Mouse (Mus musculus) monocyte, adult 5-6 weeks (primary cell): ENCODE data around the gene Acsbg2. TPM values are rescaled to one million over a fixed set of nuclear protein-coding genes. Genes with fewer than 3 reads are reported as not detected.

Experiments
- ATAC-seq: fragments of 153-309, 156-312 bp; replicated peaks from 2 replicates; pipeline ENCODE4 v1.8.0; 2017; ENCODE audit warnings: mild to moderate bottlenecking; ENCODE audit not compliant: low TSS enrichment, insufficient number of reproducible peaks, severe bottlenecking, poor library complexity, low FRiP score
- total RNA-seq: library from RNA; stranded (forward); fragments of 200-1000, 200-491, 200-594 nt; gene quantifications from 3 replicates; pipeline ENCODE4 v1.2.3, GENCODE M21; 2017

The Acsbg2 gene
- total RNA-seq, 1 experiment from 2014 or later, result not detected

DNA sequence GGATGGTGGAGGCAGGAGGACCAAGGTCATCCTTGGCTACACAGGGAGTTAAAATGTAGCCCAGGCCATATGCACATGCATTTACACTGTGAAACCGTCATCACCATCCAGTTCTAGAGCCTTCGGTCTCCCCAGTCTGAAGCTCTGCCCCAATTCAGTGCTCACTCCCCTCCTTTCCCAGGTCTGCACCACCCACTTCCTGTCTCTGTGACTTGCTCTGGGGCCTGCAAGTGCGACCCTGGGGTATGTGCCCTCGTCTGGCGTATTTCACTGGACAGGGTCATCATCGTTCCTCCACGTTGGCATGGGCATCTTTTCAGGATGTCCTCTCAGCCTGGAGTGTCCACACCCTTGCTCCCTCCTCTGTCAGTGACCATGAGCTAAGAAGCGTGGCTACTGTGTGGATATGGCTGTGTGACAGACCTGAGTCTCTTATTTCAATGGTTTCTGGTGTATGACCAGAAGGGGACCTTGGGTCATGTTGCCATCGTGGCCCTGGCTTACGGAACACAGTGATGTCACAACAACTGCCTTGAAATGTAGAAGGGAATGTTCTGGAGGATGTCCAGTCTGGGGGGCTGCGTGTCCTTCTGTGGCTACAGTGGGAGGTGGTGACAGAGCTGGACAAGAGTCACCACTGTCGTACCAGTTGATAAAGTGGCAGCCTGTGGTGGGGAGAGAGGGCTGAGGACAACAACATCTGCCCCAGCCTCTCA lies 847 bp upstream of the Acsbg2 start, which contains the start of gene 1700061G19Rik:
TSS of gene 1700061G19Rik (plus strand) at position 542 of the 716 bp plus-strand sequence.
- no peak for ATAC-seq

DNA sequence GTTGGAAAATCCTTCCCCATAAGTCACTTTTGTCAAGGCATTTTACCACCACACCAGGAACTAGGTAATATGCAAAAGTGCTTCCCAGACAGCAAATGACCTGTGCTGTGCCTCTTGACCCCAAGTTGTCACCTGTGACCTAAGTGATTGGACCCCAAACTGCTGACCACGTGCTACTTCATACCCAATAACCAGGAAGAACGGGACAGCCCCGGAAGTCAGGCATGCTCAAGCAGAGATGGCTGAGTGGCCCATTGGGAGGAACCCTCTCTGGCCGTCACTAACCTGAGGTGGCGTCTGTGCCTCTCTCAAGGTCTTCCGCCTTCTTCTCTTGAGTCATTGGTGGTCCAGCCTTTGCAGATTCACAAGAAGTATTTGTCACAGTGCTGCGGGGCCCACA lies 1.7 kb downstream of the Acsbg2 start:
- no peak for ATAC-seq

DNA sequence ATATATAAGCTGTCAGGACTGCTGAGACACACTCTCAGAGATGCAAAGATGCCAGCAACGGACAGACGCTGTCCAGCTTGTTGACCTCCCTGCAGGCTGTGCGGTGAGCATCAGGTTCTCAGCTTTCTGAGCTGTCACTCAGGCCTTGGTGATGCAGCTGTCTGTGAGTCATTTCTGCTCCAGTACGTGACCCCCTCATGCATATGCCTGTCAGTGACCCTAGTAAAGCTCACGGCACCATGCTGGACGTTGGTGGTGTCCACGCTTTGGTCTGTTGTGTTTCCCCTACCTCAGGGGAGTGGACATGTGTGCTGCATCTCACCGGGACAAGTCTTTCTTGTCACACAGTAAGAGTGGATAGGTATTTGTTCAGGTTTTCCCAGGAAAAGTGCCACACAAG lies 2.5 kb downstream of the Acsbg2 start:
- ATAC-seq, result no peak

DNA sequence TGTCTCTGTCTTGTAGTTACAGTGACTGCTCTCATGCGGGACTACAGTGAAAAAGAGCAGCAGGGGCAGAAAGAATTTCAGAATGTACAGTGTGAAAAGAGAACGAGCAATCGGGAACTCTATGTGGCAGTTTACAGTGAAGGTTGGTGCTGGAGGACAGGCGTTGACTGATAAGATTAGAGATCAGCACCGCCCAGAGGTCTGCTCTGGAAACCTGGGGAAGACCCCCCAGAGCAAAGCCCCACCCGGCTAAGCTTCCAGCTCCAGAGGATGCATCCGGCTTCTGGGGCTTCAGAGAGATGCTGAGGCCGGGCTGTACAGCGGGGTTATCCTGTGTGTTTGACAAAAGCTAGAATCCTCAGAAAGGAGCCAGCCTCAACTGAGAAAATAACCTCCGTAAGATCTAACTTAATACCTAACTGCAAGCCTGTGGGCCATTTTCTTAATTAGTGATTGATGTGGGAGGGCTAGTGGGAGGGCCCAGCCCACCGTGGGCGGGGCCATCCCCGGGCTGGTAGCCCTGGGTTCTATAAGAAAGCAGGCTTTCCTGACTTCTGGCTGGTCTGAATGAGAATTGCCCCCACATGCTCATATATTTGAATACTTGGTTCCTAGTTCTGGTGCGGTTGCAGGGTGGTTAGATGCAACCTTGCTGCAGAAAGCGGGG lies 3.8 kb downstream of the Acsbg2 start:
- no peak for ATAC-seq

GRCm38 (mm10) chr17:56869481-56869977 lies 4.7 kb downstream of the Acsbg2 start:
- no peak for ATAC-seq

- ATAC-seq, result no peak
These were observed 8.2 kb downstream of the Acsbg2 start for GRCm38 (mm10) chr17:56866071-56866470.

- no peak for ATAC-seq
These were observed 13.1 kb downstream of the Acsbg2 start for GRCm38 (mm10) chr17:56861197-56861596.

- ATAC-seq, result no peak
These were observed 15.3 kb downstream of the Acsbg2 start for GRCm38 (mm10) chr17:56858922-56859321.

DNA sequence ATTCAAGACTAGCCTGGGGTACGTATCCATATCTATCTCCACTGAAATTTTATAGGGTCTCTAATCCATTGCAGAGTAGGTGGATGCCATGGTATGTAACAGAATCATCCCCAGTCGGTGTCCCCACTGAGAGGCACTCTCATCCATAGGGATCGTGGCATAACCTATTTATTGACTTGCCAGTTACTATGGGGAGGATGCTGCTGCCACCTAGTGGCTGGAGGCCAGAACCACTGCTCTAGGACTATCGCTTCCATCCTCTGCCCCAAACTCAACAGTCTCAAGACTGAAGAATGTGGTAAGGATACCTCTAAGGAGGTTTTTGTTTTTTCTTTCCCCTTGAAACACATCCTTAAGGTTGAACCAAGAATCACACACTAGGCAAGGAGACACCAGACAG lies 16.0 kb downstream of the Acsbg2 start:
- ATAC-seq, result peak; percentile 81

DNA sequence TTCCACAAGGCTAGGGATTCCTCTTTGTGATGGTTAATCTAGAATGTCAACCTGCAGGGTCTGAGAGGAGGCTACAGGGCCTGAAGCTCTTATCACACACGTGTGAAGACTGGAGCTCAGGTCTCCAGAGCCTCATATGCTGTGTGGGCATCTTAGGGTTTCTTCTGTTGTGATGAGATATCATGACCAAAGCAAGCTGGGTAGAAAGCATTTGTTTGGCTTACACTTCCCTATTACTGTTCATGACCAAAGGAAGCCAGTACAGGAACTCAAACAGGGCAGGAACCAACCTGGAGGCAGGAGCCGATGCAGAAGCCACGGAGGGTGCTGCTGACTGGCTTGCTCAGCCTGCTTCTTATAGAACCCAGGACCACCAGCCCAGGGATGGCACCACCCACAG lies 18.8 kb downstream of the Acsbg2 start:
- no peak for ATAC-seq

DNA sequence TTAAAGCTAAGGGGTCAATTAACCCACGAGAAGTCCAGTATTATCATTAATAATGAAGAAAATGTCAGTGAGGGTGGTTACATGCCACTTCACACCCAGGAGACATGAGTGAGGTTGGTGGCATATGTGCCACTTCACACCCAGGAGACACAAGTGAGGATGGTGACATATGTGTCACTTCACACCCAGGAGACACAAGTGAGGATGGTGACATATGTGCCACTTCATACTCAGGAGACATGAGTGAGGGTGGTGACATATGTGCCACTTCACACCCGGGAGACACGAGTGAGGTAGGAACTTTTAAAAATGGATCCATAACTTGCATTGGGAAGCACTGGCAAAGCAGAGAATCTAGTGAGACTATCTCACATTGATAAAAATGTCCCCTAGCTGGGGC lies 23.1 kb downstream of the Acsbg2 start:
- ATAC-seq, result no peak

GRCm38 (mm10) chr17:56849710-56850109 lies 24.5 kb downstream of the Acsbg2 start:
- ATAC-seq, result no peak

GRCm38 (mm10) chr17:56848785-56849184 lies 25.5 kb downstream of the Acsbg2 start:
- no peak for ATAC-seq

- no peak for ATAC-seq
These were observed 30.6 kb downstream of the Acsbg2 start for GRCm38 (mm10) chr17:56843678-56844077.

DNA sequence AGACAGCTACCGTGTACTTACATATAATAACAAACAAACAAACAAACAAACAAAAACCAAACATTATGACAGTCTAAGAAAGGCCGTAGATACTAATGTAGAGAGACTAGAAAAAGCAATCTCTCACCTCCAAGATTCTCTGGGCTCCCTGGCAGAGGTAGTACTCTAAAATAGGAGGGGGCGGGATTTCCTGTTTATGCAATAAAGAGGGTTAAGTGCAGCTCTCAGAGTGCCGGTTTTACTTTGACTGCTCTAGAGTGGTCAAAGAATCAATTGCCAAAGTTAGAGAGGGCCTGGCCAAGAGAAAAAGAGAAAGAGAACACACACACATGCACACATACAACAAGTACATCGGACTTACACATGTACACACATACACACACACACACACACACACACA lies 32.1 kb downstream of the Acsbg2 start:
- ATAC-seq, result no peak

DNA sequence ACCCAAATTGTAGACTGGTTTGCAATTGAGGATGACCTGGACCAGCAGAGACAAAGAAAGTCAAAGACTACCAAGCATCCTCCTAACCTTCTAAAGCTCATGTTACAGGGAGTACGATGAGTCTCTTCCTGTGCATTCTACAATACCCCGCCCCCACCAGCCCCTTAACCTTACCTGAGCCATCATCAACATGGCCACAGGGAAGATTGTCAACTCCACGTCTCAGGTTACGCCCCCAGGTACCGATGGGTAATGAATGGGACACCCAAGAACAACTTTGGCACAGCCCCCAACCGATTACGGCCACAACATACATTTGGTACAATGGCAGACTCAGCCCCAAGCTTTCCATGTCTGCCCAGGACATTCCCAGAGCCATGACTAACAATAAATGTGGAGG lies 33.7 kb downstream of the Acsbg2 start:
- ATAC-seq, result no peak

DNA sequence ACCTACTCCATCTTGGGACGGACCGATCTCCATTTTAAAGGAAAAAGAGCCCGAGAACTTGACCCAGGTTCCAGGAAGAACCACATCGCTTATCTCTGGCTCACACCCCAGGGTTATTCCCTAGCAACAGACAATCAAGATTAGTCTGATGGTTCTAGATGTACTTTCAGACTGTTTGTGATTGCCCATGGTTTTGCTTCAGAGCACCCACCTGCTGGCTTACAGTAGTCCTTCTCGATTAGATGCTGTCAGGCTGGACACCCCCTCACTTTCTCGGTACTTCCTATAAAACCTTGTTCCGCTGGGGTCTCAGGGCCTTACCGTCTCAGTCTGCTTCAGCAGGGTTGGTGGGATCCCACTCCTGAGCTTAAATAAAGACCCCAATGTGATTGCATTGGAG lies 37.9 kb downstream of the Acsbg2 start:
- no peak for ATAC-seq

GRCm38 (mm10) chr17:56833381-56833780 lies 40.9 kb downstream of the Acsbg2 start:
- no peak for ATAC-seq

DNA sequence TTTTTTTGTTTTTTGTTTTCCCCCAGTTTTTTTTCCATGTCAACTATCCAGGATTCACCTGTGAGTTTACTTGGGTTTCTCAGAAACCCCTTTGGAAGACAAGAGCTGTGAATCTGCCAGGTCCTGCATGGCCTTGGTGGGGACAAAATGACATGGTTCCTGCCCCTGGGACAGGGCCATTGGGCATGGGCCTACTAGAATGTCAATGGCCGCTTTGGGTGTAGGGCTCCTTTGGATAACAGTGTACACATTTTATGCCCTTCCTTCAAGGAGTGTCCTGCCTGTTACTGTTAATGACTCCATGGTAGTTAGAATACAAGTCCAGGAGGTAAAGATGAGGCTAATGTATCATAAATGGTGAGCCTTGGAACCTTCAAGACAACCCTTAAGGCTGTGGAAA lies 41.3 kb downstream of the Acsbg2 start:
- ATAC-seq, result no peak

DNA sequence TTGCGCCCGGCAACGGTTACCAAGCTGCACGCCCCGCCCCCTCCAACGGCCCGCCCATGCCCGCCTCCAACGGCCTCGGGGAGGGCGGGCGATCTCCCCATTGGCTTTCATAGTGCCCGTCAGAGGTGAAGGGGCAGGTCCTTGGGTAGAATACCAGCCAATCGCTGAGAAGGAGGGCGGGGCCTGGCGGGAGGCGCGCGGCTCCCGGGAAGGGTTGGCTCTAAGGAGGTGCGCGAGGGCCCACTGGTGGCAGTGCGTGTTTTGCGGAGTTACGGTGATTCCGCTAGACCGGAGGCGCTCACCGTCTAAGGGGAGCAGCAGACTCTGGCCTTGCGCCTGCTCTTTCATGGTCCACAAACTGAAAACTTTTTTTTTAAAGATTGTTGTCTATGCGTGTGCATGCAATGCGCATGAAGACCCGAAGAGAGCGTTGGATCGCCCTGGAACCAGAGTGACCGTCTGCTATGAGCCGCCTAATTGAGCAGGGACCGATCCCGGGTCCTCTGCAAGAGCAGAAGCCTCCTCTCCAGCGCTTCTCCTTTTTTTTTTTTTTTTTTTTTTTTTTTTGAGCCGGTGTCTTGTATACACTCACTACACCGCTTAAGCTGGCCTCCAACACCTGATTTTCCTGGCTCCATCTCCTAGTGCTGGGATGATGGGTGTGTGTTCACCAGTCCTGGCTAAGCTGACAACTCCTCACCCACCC lies 43.0 kb downstream of the Acsbg2 start:
- ATAC-seq, result peak; percentile 98
